In genomic region chr2:160887284-160887683, GRCm38 (mm10) we compare ENCODE assay signal across 7 mouse cellular contexts. TPM values are rescaled to one million over a fixed set of nuclear protein-coding genes. Genes with fewer than 3 reads are reported as not detected.
DNase-seq lines count a peak whose midpoint lies in the region; ATAC-seq lines count a peak whose summit lies in the region.

No protein-coding gene starts in this region.

- 2% methylated on average over 11 of the region's 11 CpGs for WGBS in intestine, embryonic 15.5 days

- ATAC-seq in intestine, embryonic 15.5 days, result peak; percentile 80

- no peaks in the 10 kb centered on the region for H3K36me3 ChIP-seq in intestine, embryonic 15.5 days

- peak overlapping the region; percentile 71 for H3K27ac ChIP-seq in intestine, embryonic 15.5 days

- peak; percentile 84 for DNase-seq in adrenal gland, adult 2 months
- peak; percentile 69 for DNase-seq in embryo, embryonic 11.5 days (ENCODE audit: low read depth, low spot score)
- peak; percentile 68 to 79 for DNase-seq in gastrocnemius, postnatal 36 days
- DNase-seq in left cerebral cortex, postnatal 14 days (ENCODE audit: low spot score in 2 of 2), result peak; percentile 87
- DNase-seq in mesoderm, embryonic 11.5 days (ENCODE audit: low read depth, low spot score), result peak; percentile 87
- peak; percentile 80 for DNase-seq in right cerebral cortex, postnatal 4 days

- no peaks in the 10 kb centered on the region for H3K9me3 ChIP-seq in intestine, embryonic 15.5 days

- intact Hi-C loops in gastrocnemius, postnatal 36 days (cut with DNase I), result loop anchor here (1.0 to 5.0 kb wide), 3 partner anchors 125 to 284 kb away; no protein-coding TSS in a partner anchor
- intact Hi-C loops in left cerebral cortex, postnatal 14 days (cut with DNase I), result loop anchor here (2.0 to 5.0 kb wide), 3 partner anchors 126 to 290 kb away; partner anchors contain the start of gene Plcg1

- H3K4me2 ChIP-seq in intestine, embryonic 15.5 days (replicated peaks), result peak overlapping the region; percentile 91

- peak overlapping the region; percentile 47 for H3K4me3 ChIP-seq in intestine, embryonic 15.5 days (replicated peaks)

- H3K9ac ChIP-seq in intestine, embryonic 15.5 days, result peak overlapping the region; percentile 45

- no peaks in the 10 kb centered on the region for H3K27me3 ChIP-seq in intestine, embryonic 15.5 days (replicated peaks)

- peaks cover 6% of the 10 kb centered on the region; the same call in 1 of the 2 replicates for H3K4me1 ChIP-seq in intestine, embryonic 15.5 days (replicated peaks)

RNA-seq across cellular contexts. Expression of gene Lpin3, which starts 6.8 kb away (rescaled TPM):
- 10 to 100 TPM; 43.2 to 48.5 TPM for total RNA-seq in adrenal gland, adult 2 months (2021)
- 27.6 and 38.0 TPM in 2 replicates for polyA plus RNA-seq in adrenal gland, adult 2 months (2012; rRNA removed)
- 1 to 10 TPM; 3.0 to 4.6 TPM for total RNA-seq in gastrocnemius, postnatal 36 days (2021)
- polyA plus RNA-seq in intestine, embryonic 15.5 days (2015; fragmentation: Nextera tagmentation; extraction: Ambion mirVana), result 7.6 and 9.7 TPM in 2 replicates
- total RNA-seq in left cerebral cortex, postnatal 14 days (2021), result 1 to 10 TPM in 1 of 2 experiments, under 1 TPM in 1; 0.30 to 1.2 TPM

RNA-seq across cellular contexts. Expression of gene Zhx3, which starts 14.5 kb away (rescaled TPM):
- total RNA-seq in adrenal gland, adult 2 months (2021), result 100 to 1,000 TPM in 1 of 2 experiments, 10 to 100 TPM in 1; 54.7 to 103 TPM
- 17.6 and 20.3 TPM in 2 replicates for polyA plus RNA-seq in adrenal gland, adult 2 months (2012; rRNA removed)
- total RNA-seq in gastrocnemius, postnatal 36 days (2021), result 10 to 100 TPM; 24.8 to 25.7 TPM
- 7.8 and 8.0 TPM in 2 replicates for polyA plus RNA-seq in intestine, embryonic 15.5 days (2015; fragmentation: Nextera tagmentation; extraction: Ambion mirVana)
- 10 to 100 TPM; 74.2 to 84.2 TPM for total RNA-seq in left cerebral cortex, postnatal 14 days (2021)

RNA-seq across cellular contexts. Expression of gene Emilin3, which starts 24.8 kb away (rescaled TPM):
- total RNA-seq in adrenal gland, adult 2 months (2021), result not detected
- 0.06 and 0.07 TPM in 2 replicates for polyA plus RNA-seq in adrenal gland, adult 2 months (2012; rRNA removed)
- total RNA-seq in gastrocnemius, postnatal 36 days (2021), result under 1 TPM; 0.36 to 0.44 TPM
- 29.5 and 33.0 TPM in 2 replicates for polyA plus RNA-seq in intestine, embryonic 15.5 days (2015; fragmentation: Nextera tagmentation; extraction: Ambion mirVana)
- under 1 TPM; 0.35 to 0.57 TPM for total RNA-seq in left cerebral cortex, postnatal 14 days (2021)

Comparison
In these comparisons a context has a peak if more than half of its experiments do, and no peak if none do; other contexts are left out.
1. Peak in every context shown above with its lines: DNase-seq, ATAC-seq, H3K4me3 ChIP-seq and H3K27ac ChIP-seq.
2. RNA of gene Lpin3, which starts 6.8 kb away (total RNA-seq): 43.2 to 48.5 TPM in adrenal gland, adult 2 months; 3.0 to 4.6 TPM in gastrocnemius, postnatal 36 days and 0.30 to 1.2 TPM in left cerebral cortex, postnatal 14 days; every median in the first group is over 4 times any median in the second.